Mouse (Mus musculus) hindbrain, embryonic 13.5 days (tissue): Measurements from ENCODE around the gene Cstf1. TPM values are rescaled to one million over a fixed set of nuclear protein-coding genes. Genes with fewer than 3 reads are reported as not detected.

Experiments used
- ATAC-seq: fragments of 200-750 bp; cut with Nextera tagmentation; 2 replicates; pipeline ENCODE4 v1.8.0; 2017; ENCODE audit warnings: moderate TSS enrichment; ENCODE audit not compliant: low FRiP score
- H3K27ac ChIP-seq: fragments of 300-500 bp; sonication (generic); 2 replicates; pipeline ENCODE4 v1.5.1; 2015; ENCODE audit warnings: inconsistent platforms, mild to moderate bottlenecking, moderate library complexity
- H3K27me3 ChIP-seq: fragments of 300-500 bp; sonication (generic); 2 replicates; pipeline ENCODE4 v1.6.1; 2015; ENCODE audit warnings: mild to moderate bottlenecking, inconsistent platforms
- H3K36me3 ChIP-seq: fragments of 300-500 bp; sonication (generic); 2 replicates; pipeline ENCODE4 v1.6.1; 2015; ENCODE audit warnings: mild to moderate bottlenecking, inconsistent platforms
- H3K4me1 ChIP-seq: fragments of 300-500 bp; sonication (generic); replicated peaks from 2 replicates; pipeline ENCODE4 v1.6.1; 2015; ENCODE audit warnings: inconsistent platforms
- H3K4me2 ChIP-seq: fragments of 300-500 bp; sonication (generic); 2 replicates; pipeline ENCODE4 v1.6.1; 2015; ENCODE audit warnings: inconsistent platforms, mild to moderate bottlenecking, moderate library complexity
- H3K4me3 ChIP-seq: fragments of 300-500 bp; sonication (generic); 2 replicates; pipeline ENCODE4 v1.5.1; 2015; ENCODE audit warnings: mild to moderate bottlenecking, inconsistent platforms
- H3K9ac ChIP-seq: fragments of 300-500 bp; sonication (generic); 2 replicates; pipeline ENCODE4 v1.6.1; 2015; ENCODE audit warnings: mild to moderate bottlenecking, inconsistent platforms
- H3K9me3 ChIP-seq: fragments of 300-500 bp; sonication (generic); 2 replicates; pipeline ENCODE4 v1.6.1; 2016; ENCODE audit warnings: inconsistent platforms
- WGBS: fragments of 180-500 bp; shearing (Covaris S2); methylation state at CpG from one replicate; pipeline ENCODE4 v1.1.7; 2015; 5-methylcytosine and 5-hydroxymethylcytosine counted together
- polyA plus RNA-seq: library from polyadenylated mRNA; unstranded; fragments of >200 nt; fragmentation: Nextera tagmentation; extraction: Ambion mirVana; gene quantifications from 2 replicates; pipeline ENCODE4 v1.2.1, GENCODE M21; 2015

Cstf1 gene
- polyA plus RNA-seq, 1 experiment from 2014 or later: 25.2 TPM

DNA sequence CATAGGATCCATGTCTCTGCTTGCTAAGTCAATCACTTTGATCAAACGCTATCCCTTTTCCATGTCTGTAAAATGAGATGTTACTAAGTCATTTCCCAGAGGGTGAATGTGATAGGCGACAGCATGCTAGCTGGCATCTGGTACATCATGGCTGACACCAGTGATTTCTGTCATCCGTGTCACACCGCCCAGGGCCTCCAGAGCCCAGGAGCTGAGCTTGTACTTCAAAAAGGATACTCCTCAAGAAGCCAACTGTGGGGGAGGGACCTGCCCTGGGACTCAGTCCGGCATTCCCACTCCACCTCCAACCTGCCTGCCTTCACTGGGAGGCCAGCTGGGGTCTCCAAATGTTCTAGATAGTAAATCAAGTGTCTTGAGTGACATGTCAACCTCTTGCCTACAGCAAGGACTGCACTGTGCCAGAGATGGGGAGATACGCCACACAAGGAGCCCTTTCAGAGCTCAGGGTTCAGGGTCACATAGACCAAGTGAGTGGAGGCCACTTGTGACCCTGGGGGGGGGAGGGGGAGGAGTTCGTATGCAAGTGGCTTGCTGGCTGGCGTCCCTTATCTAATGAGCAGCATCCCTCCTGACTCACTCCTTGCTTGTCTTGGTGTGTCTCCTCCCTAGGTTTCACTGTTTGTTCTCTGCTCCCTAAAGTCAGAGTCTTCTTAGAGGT, 23.4 kb upstream of the Cstf1 start:
- WGBS: 56% methylated on average over 8 of the region's 8 CpGs
- no peaks in the 10 kb centered on the region for H3K36me3 ChIP-seq
- peak overlapping the region; percentile 63 for H3K4me3 ChIP-seq
- H3K4me2 ChIP-seq: peak overlapping the region; percentile 98
- no peaks in the 10 kb centered on the region for H3K9me3 ChIP-seq
- H3K27me3 ChIP-seq: no peaks in the 10 kb centered on the region
- no peak for ATAC-seq
- H3K9ac ChIP-seq: 0 out of 2 replicates have a peak overlapping the region, but pooled peaks have one; percentile 83
- H3K4me1 ChIP-seq: peaks cover 43% of the 10 kb centered on the region
- no peak overlapping the region for H3K27ac ChIP-seq

- Histone ChIP-seq H3K27me3 (no peaks in the 10 kb centered on the region), H3K4me1 (peaks cover 53% of the 10 kb centered on the region), H3K4me2 (peak overlapping the region; percentile 98; the same call in 1 of the 2 replicates), H3K27ac (peak overlapping the region; percentile 75), H3K36me3 (no peaks in the 10 kb centered on the region), H3K9ac (0 out of 2 replicates have a peak overlapping the region, but pooled peaks have one; percentile 3), H3K4me3 (no peak overlapping the region), H3K9me3 (no peaks in the 10 kb centered on the region)
- no peak for ATAC-seq
- WGBS: 58% methylated on average over 3 of the region's 3 CpGs
Measured at GRCm38 (mm10) chr2:172348297-172348950, 22.1 kb upstream of the Cstf1 start.

DNA sequence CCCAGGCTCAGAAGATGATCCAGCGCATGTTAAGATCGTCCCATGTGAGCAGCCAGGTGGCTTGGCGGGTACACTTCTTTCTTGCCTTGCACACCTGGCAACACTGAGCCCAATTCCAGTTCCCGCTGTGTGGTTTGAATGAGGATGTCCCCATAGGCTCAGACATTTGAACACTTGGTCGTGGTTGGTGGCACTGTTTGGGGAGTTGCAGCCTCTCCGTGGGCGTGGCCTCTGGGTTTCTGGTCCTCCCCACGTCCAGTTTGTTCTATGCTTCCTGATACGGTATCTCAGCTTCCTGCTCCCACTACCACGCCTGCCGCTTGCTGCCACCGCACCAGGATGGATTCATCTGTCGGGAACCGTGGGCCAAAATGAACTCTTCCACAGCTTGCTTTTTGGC, 20.7 kb upstream of the Cstf1 start:
- H3K27me3 ChIP-seq: no peaks in the 10 kb centered on the region
- no peak overlapping the region for H3K4me2 ChIP-seq
- WGBS: 82% methylated on average over 14 of the region's 14 CpGs
- no peak overlapping the region for H3K9ac ChIP-seq
- no peak overlapping the region for H3K27ac ChIP-seq
- no peak overlapping the region for H3K4me3 ChIP-seq
- peaks cover 63% of the 10 kb centered on the region for H3K4me1 ChIP-seq
- ATAC-seq: no peak
- H3K36me3 ChIP-seq: no peaks in the 10 kb centered on the region
- no peaks in the 10 kb centered on the region for H3K9me3 ChIP-seq

DNA sequence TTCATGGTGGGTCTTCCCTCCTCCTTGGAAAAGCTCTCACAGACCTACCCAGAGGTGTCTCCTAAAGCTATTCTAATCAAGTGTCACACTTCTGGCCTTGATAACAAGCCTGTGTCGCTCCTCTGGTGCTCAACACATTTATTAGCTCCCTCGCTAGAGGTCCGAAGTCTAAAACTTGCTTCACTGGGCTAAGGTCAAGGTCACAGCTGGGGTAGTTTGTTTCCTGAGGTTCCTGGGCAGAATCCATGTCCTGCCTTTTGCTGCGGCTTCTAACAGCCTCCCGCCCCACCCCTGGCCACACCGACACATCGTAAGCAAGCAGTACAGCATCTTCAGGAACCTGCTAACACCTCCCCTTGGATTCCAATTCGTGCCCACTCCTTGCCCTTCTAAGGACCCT, 19.7 kb upstream of the Cstf1 start:
- Histone ChIP-seq H3K36me3 (peaks cover 3% of the 10 kb centered on the region; the same call in 1 of the 2 replicates), H3K4me2 (no peak overlapping the region), H3K9me3 (no peaks in the 10 kb centered on the region), H3K4me3 (no peak overlapping the region), H3K4me1 (peaks cover 66% of the 10 kb centered on the region), H3K27me3 (no peaks in the 10 kb centered on the region), H3K27ac (no peak overlapping the region), H3K9ac (no peak overlapping the region)
- no peak for ATAC-seq
- 72% methylated on average over 8 of the region's 8 CpGs for WGBS

- WGBS: 57% methylated on average over 9 of the region's 9 CpGs
- peaks cover 18% of the 10 kb centered on the region for H3K36me3 ChIP-seq
- H3K4me3 ChIP-seq: no peak overlapping the region
Measured at GRCm38 (mm10) chr2:172353218-172353617, 17.3 kb upstream of the Cstf1 start.

DNA sequence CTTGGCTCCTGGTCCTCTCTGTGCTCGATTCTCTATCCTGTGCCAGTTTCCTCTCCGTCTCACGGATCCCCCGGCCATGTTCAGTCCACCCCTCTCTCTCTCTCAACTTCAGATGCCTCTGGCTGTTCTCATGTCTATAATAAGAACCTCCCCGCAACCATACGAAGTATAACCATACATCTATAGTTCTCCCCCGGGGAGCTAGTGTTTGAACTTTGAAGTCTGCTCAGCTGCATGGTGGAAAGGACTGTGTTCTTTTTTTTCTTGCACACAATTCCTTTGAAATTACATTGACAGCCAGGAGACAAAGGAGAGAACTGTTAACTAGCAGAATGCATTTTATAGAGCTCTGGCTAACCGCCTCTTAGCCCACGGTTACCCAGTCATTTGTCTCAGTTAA, 15.7 kb upstream of the Cstf1 start:
- WGBS: 55% methylated on average over 9 of the region's 9 CpGs

More at GRCm38 (mm10) chr2:172353218-172353617, 17.3 kb upstream of the Cstf1 start:
- Histone ChIP-seq H3K4me2 (no peak overlapping the region), H3K27me3 (no peaks in the 10 kb centered on the region), H3K9me3 (no peaks in the 10 kb centered on the region), H3K9ac (0 out of 2 replicates have a peak overlapping the region, but pooled peaks have one; percentile 9), H3K27ac (peak overlapping the region; percentile 36), H3K4me1 (peaks cover 46% of the 10 kb centered on the region)
- no peak for ATAC-seq

DNA sequence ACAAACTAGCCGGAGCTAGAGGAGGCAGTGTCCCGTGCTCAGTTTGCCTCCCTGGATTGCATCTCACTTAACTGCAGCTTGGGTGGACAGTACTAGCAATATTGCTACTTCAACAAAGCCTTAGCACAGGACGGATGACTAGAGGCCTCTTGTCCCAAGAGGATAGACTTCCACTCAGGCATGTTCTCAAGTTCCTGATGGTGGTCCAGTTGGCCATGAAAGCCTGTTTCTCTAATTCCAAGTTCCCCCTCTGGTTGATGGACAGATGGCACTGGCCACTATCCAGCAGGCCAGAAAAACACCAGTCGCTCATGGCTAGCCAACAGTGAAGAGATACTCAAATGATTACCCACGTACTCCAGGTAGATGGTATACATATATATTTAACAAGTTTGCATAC, 14.6 kb upstream of the Cstf1 start:
- H3K27me3 ChIP-seq: no peaks in the 10 kb centered on the region
- 83% methylated on average over 5 of the region's 5 CpGs for WGBS
- no peak overlapping the region for H3K4me2 ChIP-seq
- no peak for ATAC-seq
- no peaks in the 10 kb centered on the region for H3K9me3 ChIP-seq
- H3K4me1 ChIP-seq: peaks cover 29% of the 10 kb centered on the region
- 0 out of 2 replicates have a peak overlapping the region, but pooled peaks have one; percentile 18 for H3K27ac ChIP-seq
- H3K36me3 ChIP-seq: peaks cover 29% of the 10 kb centered on the region
- no peak overlapping the region for H3K4me3 ChIP-seq
- no peak overlapping the region for H3K9ac ChIP-seq

More for the DNA sequence above, 15.7 kb upstream of the Cstf1 start:
- ATAC-seq: no peak
- peaks cover 31% of the 10 kb centered on the region for H3K4me1 ChIP-seq
- H3K9me3 ChIP-seq: no peaks in the 10 kb centered on the region
- no peak overlapping the region for H3K4me3 ChIP-seq
- H3K4me2 ChIP-seq: no peak overlapping the region
- H3K27ac ChIP-seq: no peak overlapping the region
- no peaks in the 10 kb centered on the region for H3K27me3 ChIP-seq
- peaks cover 27% of the 10 kb centered on the region for H3K36me3 ChIP-seq
- H3K9ac ChIP-seq: no peak overlapping the region

GRCm38 (mm10) chr2:172363176-172363575, 7.3 kb upstream of the Cstf1 start:
- 93% methylated on average over 7 of the region's 7 CpGs for whole genome bisulfite sequencing
- H3K4me3 ChIP-seq: no peak overlapping the region
- H3K4me1 ChIP-seq: 0 out of 2 replicates have a peak, but pooled peaks cover 6% of the 10 kb centered on the region
- peaks cover 45% of the 10 kb centered on the region for H3K36me3 ChIP-seq
- H3K4me2 ChIP-seq: no peak overlapping the region
- H3K9me3 ChIP-seq: no peaks in the 10 kb centered on the region
- no peaks in the 10 kb centered on the region for H3K27me3 ChIP-seq
- ATAC-seq: no peak
- H3K27ac ChIP-seq: no peak overlapping the region
- H3K9ac ChIP-seq: no peak overlapping the region

DNA sequence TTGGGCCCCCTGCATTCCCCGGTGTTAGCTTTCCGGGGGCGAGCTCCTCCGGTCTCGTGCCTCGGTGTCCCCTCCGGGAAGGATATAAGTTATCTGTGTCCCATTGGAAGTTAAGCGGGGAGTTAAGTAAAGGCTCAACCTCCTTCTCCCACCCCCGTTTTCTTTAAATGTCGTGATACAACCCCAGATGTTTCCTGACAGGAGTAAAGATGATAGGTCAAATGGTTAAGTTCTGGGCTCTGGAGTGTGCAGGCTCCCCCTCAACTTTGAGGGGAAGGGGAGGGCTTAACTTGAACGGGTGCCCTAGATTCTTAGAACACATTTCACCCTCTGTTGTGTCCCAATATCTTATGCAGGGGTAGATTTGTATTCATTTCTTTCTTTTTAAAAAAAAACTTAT, 777 bp downstream of the Cstf1 start:
- H3K36me3 ChIP-seq: peaks cover 39% of the 10 kb centered on the region
- under 1% methylated on average over 11 of the region's 11 CpGs for WGBS
- peak overlapping the region; percentile 79 for H3K4me2 ChIP-seq
- peak overlapping the region; percentile 97 for H3K4me3 ChIP-seq
- H3K9ac ChIP-seq: peak overlapping the region; percentile 93
- no peaks in the 10 kb centered on the region for H3K9me3 ChIP-seq
- peaks cover 24% of the 10 kb centered on the region for H3K4me1 ChIP-seq
- H3K27me3 ChIP-seq: no peaks in the 10 kb centered on the region
- peak overlapping the region; percentile 85 for H3K27ac ChIP-seq
- ATAC-seq: no peak

GRCm38 (mm10) chr2:172376551-172376950, 6.1 kb downstream of the Cstf1 start:
- Histone ChIP-seq H3K27me3 (no peaks in the 10 kb centered on the region), H3K36me3 (peaks cover 87% of the 10 kb centered on the region), H3K9me3 (no peaks in the 10 kb centered on the region), H3K4me2 (no peak overlapping the region), H3K9ac (no peak overlapping the region), H3K4me1 (peaks cover 6% of the 10 kb centered on the region), H3K27ac (no peak overlapping the region), H3K4me3 (no peak overlapping the region)
- 94% methylated on average over 4 of the region's 4 CpGs for WGBS
- ATAC-seq: no peak

GRCm38 (mm10) chr2:172376999-172377515, 6.6 kb downstream of the Cstf1 start:
- peaks cover 92% of the 10 kb centered on the region for H3K36me3 ChIP-seq
- H3K9me3 ChIP-seq: no peaks in the 10 kb centered on the region
- no peak overlapping the region for H3K9ac ChIP-seq
- no peak overlapping the region for H3K27ac ChIP-seq
- no peak for ATAC-seq
- H3K27me3 ChIP-seq: no peaks in the 10 kb centered on the region
- no peak overlapping the region for H3K4me2 ChIP-seq
- H3K4me1 ChIP-seq: peaks cover 1% of the 10 kb centered on the region
- WGBS: 73% methylated on average over 5 of the region's 5 CpGs
- no peak overlapping the region for H3K4me3 ChIP-seq

GRCm38 (mm10) chr2:172378332-172378731, 7.9 kb downstream of the Cstf1 start:
- Histone ChIP-seq H3K4me2 (no peak overlapping the region), H3K9ac (no peak overlapping the region), H3K4me3 (no peak overlapping the region), H3K27ac (no peak overlapping the region), H3K4me1 (no peaks in the 10 kb centered on the region), H3K9me3 (no peaks in the 10 kb centered on the region), H3K36me3 (peaks cover 96% of the 10 kb centered on the region), H3K27me3 (no peaks in the 10 kb centered on the region)
- WGBS: 77% methylated on average over 7 of the region's 7 CpGs
- ATAC-seq: no peak
